Mouse (Mus musculus) lung, adult 18-20 months (tissue): Measurements from ENCODE around the gene Sptssa.

Experiments
- DNase-seq, 2 experiments: peaks; one replicate each; pipeline ENCODE4 v3.0.0; 2022; ENCODE audit warnings: mixed read lengths in 2 of 2

The Sptssa gene

DNA sequence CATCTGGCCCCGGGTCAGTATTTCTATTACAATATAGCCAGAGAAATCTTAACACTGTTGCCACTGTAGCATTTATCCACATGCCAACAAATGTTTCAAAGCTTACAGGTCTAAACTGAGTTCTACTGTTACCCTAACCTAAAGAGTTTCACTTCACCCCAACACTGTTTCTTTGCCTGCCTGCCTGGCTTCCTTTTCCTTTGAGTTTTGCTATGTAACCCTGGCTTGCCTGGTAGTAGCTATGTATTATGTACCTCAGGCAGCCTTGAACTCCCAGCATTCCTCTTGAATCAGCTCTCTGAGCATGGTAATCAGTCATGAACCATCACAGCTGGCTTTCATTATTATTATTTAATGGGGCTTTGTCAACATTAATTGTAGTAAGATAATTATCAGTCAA lies 1.6 kb downstream of the Sptssa start:
- DNase-seq: no peak

DNA sequence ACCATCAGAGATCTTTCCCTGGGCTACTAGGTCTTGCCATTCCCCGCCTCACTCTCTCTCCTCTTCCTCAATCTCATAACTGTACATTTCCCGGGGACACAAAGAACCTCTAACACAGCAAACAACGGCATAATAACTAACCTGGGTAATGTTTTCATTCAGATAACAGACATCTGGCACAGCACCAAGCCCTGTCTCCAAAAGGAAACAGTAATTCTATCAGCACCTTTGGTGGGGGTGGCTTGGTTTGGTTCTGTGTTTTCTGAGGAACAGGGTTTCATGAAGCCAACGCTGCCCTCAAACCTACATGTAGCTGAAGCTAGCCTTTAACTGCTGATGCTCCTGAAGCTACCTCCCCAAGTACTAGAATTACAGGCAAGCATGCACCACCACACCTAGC lies 2.2 kb downstream of the Sptssa start:
- peak; percentile 7 to 33 for DNase-seq

DNA sequence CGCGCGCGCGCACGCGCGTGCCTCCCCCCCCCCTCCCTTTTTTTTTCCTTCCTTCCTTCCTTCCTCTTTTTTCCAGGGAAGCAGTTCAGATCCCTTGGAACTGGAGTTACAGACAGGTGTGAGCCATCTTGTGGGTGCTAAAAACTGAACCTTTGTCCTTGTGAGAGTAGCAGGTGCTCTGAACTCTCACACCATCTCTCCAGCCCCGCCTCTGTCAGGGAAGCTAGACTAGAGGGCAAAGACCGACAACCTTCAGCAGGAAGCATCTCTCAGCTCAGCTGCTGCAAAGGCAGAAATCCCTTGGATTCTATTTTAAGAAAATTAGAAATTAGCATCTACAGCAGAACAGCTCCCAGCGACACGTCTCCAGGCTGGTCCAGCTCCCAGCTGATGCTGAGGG lies 4.0 kb downstream of the Sptssa start:
- no peak for DNase-seq

DNA sequence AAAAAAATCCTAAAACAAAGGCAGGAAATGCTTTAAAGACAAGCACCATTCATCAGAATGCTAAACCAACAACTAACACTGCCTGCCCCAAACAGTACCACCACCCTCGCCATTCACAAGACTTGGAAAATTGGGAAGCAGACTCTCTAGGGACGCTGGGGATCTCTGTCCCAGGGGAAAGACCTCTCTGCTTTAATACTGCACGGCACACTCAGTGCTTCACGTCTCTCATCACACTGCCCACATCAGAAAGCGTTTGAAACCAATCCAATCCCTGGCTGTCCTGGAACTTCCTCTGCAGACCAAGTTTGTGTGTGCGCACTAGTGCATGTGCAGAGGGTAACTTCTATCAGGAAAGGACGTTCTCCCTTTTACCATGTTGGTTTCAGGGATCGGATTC lies 4.6 kb downstream of the Sptssa start:
- DNase-seq: no peak

DNA sequence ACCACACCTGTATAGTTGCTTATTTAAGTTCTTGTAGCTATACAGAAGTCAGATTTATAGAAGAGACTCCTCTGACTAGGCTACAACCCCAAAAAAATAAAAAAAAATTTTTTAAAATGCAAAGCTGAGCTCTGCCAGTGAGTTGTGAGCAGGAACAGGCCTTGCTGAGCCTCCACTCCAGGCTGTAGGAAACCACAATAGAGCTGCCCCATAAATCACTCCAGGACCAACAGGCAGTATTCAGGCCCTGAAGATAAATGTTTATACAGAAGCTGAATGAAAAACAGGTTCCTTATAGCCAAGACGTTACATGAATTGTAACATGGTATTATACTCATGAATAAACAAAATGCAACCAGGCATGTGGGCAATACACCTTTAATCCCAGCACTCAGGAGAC lies 5.2 kb downstream of the Sptssa start:
- no peak for DNase-seq

DNA sequence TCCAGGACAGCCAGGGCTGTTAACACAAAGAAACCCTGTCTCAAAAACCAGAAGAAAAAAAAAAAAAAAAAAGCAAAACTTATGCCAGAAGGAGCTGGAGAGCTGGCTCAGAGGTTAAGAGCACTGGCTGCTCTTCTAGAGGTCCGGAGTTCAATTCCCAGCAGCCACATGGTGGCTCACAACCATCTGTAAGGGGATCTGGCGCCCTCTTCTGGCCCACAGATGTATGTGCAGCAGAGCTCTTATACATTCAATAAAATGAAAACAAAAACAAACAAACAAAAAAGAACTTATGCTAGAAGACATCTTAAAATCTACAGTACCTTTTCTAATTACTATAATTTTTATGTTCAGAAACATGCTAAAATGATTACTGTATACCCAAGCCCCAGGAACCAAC lies 11.4 kb downstream of the Sptssa start:
- DNase-seq: no peak

DNA sequence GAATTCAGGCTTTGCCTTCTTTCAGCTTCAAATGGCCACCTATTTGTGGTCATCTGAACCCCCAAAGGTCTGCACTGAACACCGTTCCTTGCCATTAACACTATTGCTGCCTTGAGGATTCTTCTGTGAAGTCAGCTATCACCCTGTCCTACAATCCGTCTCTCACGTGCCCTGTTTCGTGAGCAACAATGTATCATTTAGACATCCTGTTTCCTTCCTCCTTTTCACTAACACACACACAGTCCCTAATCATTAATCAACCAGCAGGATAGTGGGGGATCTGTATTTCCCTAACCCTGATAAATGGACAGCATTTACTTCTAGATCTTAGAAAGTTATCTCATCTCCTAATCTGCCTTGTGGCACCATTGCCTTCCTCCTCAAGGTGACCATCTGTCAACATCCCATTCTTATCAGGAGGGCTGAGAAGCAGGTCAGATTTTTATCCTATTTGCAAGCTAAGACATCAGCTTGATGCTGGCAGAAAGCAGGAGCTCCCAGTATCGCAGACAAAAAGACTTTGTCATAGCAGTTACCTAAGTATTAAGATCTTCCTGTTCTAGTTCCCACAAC lies 13.0 kb downstream of the Sptssa start:
- DNase-seq: no peak

DNA sequence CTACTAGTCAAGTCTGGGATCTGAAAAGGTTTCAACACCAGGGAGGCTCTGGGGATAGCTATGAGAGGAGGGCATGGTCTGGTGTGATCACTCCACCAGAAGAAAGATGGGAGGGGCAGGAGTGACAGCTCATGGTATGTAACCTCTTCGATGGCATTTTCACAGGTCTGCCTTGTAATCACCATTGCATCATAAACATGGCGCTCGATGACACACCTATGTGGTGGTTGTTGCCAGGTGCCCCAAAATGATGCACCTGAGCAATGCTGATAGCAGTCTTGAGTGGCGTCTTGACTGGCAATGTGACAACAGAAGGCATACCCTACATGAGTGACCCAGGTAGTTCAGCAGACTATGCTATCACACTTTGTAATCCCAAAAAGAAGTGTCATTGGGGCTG lies 15.0 kb downstream of the Sptssa start:
- DNase-seq: no peak

DNA sequence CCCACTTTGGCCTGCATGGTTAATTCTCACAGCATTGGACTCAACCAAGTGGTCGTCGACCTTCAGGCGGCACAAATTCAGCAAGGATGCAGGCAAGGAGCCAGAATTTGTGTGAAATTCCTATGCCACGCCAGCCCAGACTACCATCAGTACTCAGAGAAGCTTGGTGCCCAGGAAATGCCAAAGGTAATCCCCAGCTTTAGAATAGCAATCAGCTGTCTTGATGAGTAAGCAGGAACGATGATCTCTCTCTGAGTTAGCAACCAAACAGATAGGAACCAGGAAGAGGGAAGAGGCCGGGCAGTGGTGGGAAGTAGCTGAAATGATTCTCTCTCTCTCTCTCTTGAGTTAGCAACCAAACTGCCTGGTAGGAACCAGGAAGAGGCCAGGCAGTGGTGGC lies 16.1 kb downstream of the Sptssa start:
- no peak for DNase-seq

DNA sequence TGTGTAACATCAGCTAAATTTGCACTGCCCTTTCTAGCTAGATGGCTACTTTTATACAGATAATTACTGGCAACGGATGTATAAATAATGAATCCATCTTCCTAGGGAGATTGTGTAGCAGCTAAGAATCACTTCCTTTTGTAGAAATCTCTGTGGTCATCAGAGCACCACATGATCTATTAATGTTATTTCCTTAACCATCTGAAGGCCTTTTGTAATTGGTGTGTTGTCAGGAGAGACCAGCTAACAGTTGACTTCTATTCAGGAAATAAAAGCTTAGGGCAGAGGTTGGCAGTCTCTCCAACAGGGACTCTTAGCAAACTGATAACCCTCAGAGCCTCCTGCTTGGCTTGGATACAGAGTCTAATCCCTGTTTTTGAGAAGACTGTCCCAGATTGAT lies 19.3 kb downstream of the Sptssa start:
- no peak for DNase-seq

DNA sequence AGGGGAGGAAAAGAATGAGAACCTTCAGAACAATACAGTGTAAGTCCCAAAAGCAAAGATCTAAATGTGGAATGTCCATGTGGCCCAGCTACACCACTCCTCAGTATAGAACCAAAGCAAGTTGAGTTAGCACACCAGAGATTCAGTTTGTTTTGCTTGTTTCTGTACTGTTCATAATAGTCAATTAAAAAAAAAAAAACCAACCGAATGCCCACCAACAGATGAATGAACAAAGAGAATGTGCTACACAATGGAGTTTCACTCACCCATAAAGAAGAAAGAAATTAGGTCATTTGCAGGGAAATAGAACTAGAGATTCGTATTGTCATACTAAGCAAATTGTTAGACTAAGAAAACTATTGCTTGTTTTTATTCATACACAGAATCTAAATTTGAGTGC lies 24.2 kb downstream of the Sptssa start:
- DNase-seq: no peak

DNA sequence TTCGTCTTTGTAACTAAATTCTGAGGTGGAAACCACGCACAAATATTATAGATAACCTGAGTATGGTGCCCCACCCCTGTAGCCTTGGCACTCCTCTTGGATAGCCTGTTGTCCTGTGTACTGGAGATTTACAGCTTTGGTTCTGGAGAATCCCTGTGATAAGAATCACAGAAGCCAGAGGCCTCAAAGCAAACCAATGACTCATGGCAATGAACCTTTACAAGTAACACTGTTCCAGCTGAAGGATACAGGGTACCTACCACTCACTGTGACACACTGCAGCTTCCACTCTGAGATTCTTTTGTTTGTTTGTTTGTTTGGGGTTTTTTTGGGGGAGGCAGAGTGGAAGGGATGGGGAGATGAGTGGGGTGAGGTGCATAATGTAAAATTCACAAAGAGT lies 34.4 kb downstream of the Sptssa start:
- DNase-seq: no peak

DNA sequence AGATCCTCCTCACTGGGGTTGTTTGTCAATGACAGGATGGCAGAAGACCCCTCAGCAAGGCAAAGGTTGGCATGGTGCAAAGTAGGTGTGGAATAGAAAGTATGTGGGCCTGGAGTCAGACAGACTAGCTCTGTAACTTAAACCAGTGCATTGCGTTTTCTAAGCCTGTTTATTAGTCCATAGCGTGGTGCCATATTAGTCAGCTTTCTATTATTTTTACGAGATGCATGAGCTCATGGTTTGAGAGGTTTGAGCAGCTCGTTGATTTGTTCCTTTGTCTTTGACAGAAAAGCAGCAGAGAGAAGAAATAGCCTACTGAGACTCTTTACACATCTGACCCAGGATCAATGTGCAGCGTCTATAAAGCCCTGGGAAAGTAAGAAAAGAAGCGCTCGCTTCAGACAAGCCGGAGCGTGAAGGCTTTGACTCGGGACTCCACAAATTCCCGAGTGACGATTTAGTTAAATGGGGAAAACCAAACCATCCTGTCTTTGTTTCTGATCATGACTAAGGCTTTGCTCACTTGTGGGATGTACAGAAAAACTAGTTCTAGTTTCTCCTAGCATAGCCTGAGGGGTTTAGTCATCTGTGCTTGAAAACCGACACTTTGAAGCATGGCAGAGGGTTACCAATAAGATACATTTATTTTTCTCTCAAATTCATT lies 36.2 kb downstream of the Sptssa start:
- DNase-seq: no peak

DNA sequence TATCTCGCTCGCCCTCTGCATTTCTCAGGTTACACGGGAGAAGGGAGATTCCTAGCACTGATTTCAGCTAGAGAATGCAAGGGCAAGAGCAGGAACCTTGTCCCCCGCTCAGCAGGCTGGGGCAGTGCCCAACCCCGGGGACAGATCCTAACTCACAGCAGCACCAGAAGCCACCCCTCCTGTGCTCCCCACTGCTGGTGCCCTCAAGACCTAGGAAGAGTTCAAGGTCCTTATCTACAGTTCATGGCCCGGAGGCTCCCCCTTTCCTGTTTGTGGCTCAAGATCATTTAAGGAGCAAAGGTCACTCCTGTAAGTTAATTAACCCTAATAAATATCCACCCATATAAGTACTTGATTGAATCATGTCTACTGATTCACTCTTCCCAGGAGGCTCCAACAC lies 47.4 kb downstream of the Sptssa start:
- no peak for DNase-seq

DNA sequence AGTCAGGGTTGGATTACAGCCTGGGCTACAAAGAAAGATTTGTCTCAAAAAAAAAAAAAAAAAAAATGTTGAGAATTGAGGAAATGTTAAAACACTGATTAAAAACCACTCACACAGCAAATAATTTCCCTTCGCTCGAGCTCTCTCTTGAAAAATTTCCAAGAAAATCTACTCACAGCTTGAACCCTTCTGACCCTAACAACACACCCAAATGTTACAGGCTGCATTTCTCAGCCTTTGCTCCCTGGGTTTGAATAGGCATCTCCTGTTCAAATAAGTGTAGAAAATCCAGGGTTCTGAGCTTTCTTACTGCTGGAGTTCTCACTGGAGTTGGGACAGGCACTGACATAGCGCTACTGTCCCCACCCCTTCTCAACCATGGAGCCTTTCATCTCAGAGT lies 51.2 kb downstream of the Sptssa start:
- DNase-seq: no peak

DNA sequence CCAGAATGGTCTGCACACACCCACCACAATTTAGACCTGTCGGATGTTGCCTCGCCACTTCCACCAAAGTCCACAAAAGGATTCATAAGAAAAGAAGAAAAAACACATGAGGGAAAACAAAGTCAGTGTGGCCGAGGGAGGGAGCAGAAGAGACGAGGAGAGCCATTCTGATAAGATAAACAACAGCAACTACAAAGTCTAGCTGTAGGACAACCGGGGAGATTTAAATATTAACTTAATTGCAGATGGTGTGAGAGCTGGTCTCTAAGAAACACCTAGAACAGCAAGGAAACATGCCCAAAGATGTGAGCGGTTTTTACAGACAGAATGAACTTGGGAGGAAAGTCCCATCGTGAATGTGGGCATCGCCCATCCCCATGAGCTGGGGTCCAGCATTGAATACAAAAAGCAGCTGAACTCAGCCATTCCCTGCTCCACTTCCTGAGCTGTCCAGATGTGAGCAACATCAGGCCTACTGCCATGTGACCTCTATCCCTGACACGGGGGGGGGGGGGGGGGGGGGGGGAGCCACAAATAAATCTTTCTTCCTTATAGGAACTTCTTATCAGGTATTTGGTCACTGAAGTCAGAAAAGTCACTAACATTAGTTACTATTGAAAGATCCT lies 52.7 kb downstream of the Sptssa start:
- DNase-seq: no peak

DNA sequence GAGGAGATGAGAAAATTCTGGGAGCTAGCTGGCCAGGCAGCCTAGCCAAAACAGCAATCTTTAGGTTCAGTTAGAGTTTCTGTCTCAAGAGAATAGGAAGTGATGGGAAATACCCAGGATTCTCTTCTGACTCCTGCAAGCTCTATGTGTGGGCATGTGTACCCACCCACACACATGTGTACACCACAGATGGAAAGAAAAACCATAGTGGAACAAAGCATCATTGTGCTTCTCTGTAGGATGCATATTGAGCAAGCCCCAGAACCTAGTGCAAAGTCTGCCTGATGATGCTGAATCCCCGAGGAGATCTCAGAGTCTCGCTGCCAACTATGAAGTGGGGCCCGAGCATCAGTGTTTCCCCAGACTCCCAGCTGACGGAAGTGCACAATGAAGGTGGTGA lies 55.9 kb downstream of the Sptssa start:
- no peak for DNase-seq

DNA sequence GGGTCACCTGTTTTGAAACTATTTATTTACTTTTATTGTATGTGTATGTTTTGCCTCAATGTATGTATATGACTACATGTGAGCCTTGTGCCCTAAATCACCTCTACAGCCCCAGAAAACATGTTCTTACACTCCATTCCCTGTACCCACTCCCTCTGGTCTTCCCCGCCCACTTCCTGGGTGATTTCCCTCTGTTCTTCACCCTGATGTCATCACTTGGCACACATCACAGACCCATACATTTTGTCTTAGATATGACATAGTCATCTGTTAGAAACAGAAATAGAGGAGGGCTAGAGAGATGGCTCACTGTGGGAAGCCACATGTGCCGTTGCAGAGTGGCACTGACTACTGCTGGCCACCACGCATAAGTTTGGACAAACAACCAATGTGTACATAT lies 58.0 kb downstream of the Sptssa start:
- no peak for DNase-seq

DNA sequence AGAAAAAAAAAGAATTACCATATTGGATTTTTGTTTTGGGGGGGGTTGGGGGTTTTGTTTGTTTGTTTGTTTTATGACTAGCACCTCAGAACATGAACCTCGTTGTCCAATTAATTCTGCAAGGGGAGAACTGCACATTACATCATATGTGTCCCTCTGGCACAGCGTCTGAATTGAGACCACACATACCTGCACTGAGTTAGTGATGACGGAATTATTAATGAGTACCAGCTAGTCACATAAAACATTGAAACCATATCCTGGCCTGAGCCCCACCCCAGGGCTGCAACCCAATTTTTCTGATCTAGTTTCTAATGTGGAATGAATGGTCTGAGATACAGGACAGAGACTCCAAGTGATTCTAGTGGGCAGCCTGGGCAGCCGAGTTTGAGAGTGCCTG lies 59.7 kb downstream of the Sptssa start:
- no peak for DNase-seq
